In the genomic region with DNA sequence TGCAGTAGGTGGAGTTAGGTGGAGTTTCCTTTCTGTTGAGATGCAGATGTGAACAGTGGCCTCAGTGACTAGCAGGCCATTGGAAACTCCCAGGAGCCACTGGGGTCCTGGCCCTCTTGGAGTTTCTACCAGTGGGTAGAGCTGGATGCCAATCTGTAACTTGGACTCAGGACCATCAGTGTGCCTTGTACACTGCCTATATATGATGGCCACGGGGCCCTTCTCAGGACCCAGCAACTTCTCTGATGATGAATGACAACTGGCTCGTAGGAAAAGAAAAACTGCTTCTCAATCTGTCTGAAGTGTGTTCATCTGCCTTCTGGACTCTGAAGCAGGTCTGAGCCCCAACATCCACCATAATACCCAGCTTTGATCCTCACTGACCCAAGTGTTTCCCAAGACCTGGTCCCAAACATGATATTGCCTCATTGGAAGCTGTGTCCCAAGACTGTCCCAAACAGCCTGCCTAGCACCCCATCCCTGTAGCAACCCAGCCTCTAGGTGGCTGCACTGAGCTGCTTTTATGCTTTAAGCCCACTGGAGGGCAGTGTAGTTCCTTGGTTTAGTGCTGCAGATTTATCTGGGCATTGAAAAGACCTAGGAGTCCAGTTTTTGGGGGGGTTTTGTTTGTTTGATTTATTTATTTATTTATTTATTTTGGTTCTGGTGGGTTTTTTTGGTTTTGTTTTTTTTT, we compare ENCODE assay signal across 9 mouse cellular contexts. TPM values are rescaled to one million over a fixed set of nuclear protein-coding genes. Genes with fewer than 3 reads are reported as not detected.
DNase-seq lines count a peak whose midpoint lies in the region; ATAC-seq and TF ChIP-seq lines count a peak whose summit lies in the region.
"Had no signal": no experiment of that assay in that cellular context is flagged by ENCODE, and none has a peak within 500 bp of the region (broad histone marks: within the 10 kb centered on the region; RNA-seq: fewer than 3 reads in every experiment).

No protein-coding gene starts in this region.

- peak; percentile 54 to 68 for DNase-seq in CD8-positive naive resting alpha-beta T cell, adult 2 months (ENCODE audit: low read depth in 2 of 2, low spot score in 2 of 2)
- peak; percentile 85 for DNase-seq in brain, embryonic 14.5 days (ENCODE audit: low read depth)
- DNase-seq in fat pad, adult 2 months (ENCODE audit: extremely low read depth, low read depth, low spot score): peak; percentile 28
- peak; percentile 80 for DNase-seq in kidney, postnatal 10 days
- DNase-seq in liver, embryonic 11.5 days (ENCODE audit: low spot score): peak; percentile 45
- peak; percentile 47 to 58 for DNase-seq in natural killer cell, adult 2 months (ENCODE audit: low spot score in 2 of 2)

- H3K4me3 ChIP-seq in heart, embryonic 12.5 days: no peak overlapping the region
- no peak overlapping the region for H3K4me3 ChIP-seq in liver, embryonic 11.5 days (ENCODE audit: low read depth, low read length)
- H3K4me3 ChIP-seq in stomach, embryonic 16.5 days (replicated peaks; ENCODE audit: low read length): no peak overlapping the region
- H3K4me3 ChIP-seq: heart, embryonic 13.5 days had no signal

- peak; percentile 52; the same call in 1 of the 2 replicates for ATAC-seq in heart, embryonic 12.5 days (ENCODE audit: insufficient number of reproducible peaks, low FRiP score)
- ATAC-seq in liver, embryonic 11.5 days (replicated peaks; ENCODE audit: low FRiP score): peak; percentile 60; the same call in 1 of the 2 replicates
- peak; percentile 51; the same call in 1 of the 2 replicates for ATAC-seq in stomach, embryonic 16.5 days (ENCODE audit: insufficient read depth, low FRiP score)

- peak; percentile 96 for TF ChIP-seq CTCF in brain, embryonic 14.5 days (IDR thresholded peaks at IDR 0.05; ENCODE audit: borderline replicate concordance, extremely low read depth, insufficient read depth, insufficient read length)

- peaks cover 18% of the 10 kb centered on the region for H3K4me1 ChIP-seq in heart, embryonic 12.5 days (replicated peaks)
- H3K4me1 ChIP-seq in liver, embryonic 11.5 days (replicated peaks; ENCODE audit: control insufficient read depth, insufficient read depth, low read length): no peaks in the 10 kb centered on the region; the same call in 1 of the 2 replicates
- H3K4me1 ChIP-seq in stomach, embryonic 16.5 days (ENCODE audit: control insufficient read depth, insufficient read depth, low read length): no peaks in the 10 kb centered on the region

- H3K27me3 ChIP-seq in heart, embryonic 12.5 days (replicated peaks): no peaks in the 10 kb centered on the region
- no peaks in the 10 kb centered on the region for H3K27me3 ChIP-seq in liver, embryonic 11.5 days (replicated peaks; ENCODE audit: control insufficient read depth, insufficient read depth, low read length)
- H3K27me3 ChIP-seq in stomach, embryonic 16.5 days (ENCODE audit: control insufficient read depth, insufficient read depth, low read length): no peaks in the 10 kb centered on the region
- H3K27me3 ChIP-seq: heart, embryonic 13.5 days had no signal

- no peaks in the 10 kb centered on the region for H3K9me3 ChIP-seq in heart, embryonic 12.5 days (replicated peaks)
- no peaks in the 10 kb centered on the region for H3K9me3 ChIP-seq in liver, embryonic 11.5 days (ENCODE audit: control insufficient read depth, low read length)
- H3K9me3 ChIP-seq in stomach, embryonic 16.5 days (replicated peaks; ENCODE audit: control insufficient read depth, low read length): no peaks in the 10 kb centered on the region
- H3K9me3 ChIP-seq: heart, embryonic 13.5 days had no signal

- H3K4me2 ChIP-seq in heart, embryonic 12.5 days: no peak overlapping the region
- no peak overlapping the region for H3K4me2 ChIP-seq in liver, embryonic 11.5 days
- H3K4me2 ChIP-seq in stomach, embryonic 16.5 days (ENCODE audit: low read depth, low read length): no peak overlapping the region
- H3K4me2 ChIP-seq: heart, embryonic 13.5 days had no signal

- H3K36me3 ChIP-seq in heart, embryonic 12.5 days: peaks cover 41% of the 10 kb centered on the region
- H3K36me3 ChIP-seq in liver, embryonic 11.5 days (ENCODE audit: control insufficient read depth, insufficient read depth, low read length): peaks cover 10% of the 10 kb centered on the region; the same call in 1 of the 2 replicates
- peaks cover 16% of the 10 kb centered on the region for H3K36me3 ChIP-seq in stomach, embryonic 16.5 days (ENCODE audit: control insufficient read depth, insufficient read depth, low read length)

- H3K9ac ChIP-seq in heart, embryonic 12.5 days: no peak overlapping the region
- no peak overlapping the region for H3K9ac ChIP-seq in liver, embryonic 11.5 days (ENCODE audit: low read depth, low read length)
- no peak overlapping the region for H3K9ac ChIP-seq in stomach, embryonic 16.5 days (ENCODE audit: low read length)
- H3K9ac ChIP-seq: heart, embryonic 13.5 days had no signal

- TF ChIP-seq POLR2A in brain, embryonic 14.5 days (IDR thresholded peaks at IDR 0.05; ENCODE audit: borderline replicate concordance, extremely low read depth, insufficient read depth, insufficient read length, poor library complexity, severe bottlenecking): no peak

- WGBS in heart, embryonic 12.5 days: 74% methylated on average over 2 of the region's 2 CpGs
- 73% methylated on average over 2 of the region's 2 CpGs for WGBS in liver, embryonic 11.5 days
- 64% methylated on average over 2 of the region's 2 CpGs for whole genome bisulfite sequencing in stomach, embryonic 16.5 days

- H3K27ac ChIP-seq in heart, embryonic 12.5 days (ENCODE audit: poor library complexity, severe bottlenecking): no peak overlapping the region
- H3K27ac ChIP-seq in liver, embryonic 11.5 days (ENCODE audit: low read depth, low read length): no peak overlapping the region
- no peak overlapping the region for H3K27ac ChIP-seq in stomach, embryonic 16.5 days (ENCODE audit: low read length)
- H3K27ac ChIP-seq: heart, embryonic 13.5 days had no signal

RNA-seq across cellular contexts. Expression of a gene that starts 40.9 kb away (rescaled TPM):
- polyA plus RNA-seq in brain, embryonic 14.5 days (2012; rRNA removed): 160 and 168 TPM in 2 replicates
- 261 TPM in 2 replicates for polyA plus RNA-seq in heart, embryonic 12.5 days (2016; fragmentation: Nextera tagmentation; extraction: Ambion mirVana)
- polyA plus RNA-seq in liver, embryonic 11.5 days (2014; fragmentation: Nextera tagmentation; extraction: Ambion mirVana): 39.7 and 41.8 TPM in 2 replicates
- 168 and 175 TPM in 2 replicates for polyA plus RNA-seq in stomach, embryonic 16.5 days (2015; fragmentation: Nextera tagmentation; extraction: Ambion mirVana)

RNA-seq across cellular contexts. Expression of a gene that starts 59.9 kb away (rescaled TPM):
- 109 and 118 TPM in 2 replicates for polyA plus RNA-seq in brain, embryonic 14.5 days (2012; rRNA removed)
- polyA plus RNA-seq in heart, embryonic 12.5 days (2016; fragmentation: Nextera tagmentation; extraction: Ambion mirVana): 39.8 and 41.2 TPM in 2 replicates
- polyA plus RNA-seq in liver, embryonic 11.5 days (2014; fragmentation: Nextera tagmentation; extraction: Ambion mirVana): 29.2 and 32.6 TPM in 2 replicates
- polyA plus RNA-seq in stomach, embryonic 16.5 days (2015; fragmentation: Nextera tagmentation; extraction: Ambion mirVana): 23.8 and 25.4 TPM in 2 replicates

Comparison
In these comparisons a context has a peak if more than half of its experiments do, and no peak if none do; other contexts are left out.
1. DNase-seq: peak in every context shown above with its lines; median percentile 85 in brain, embryonic 14.5 days; 80 in kidney, postnatal 10 days; 61 in CD8-positive naive resting alpha-beta T cell, adult 2 months; 52 in natural killer cell, adult 2 months; 45 in liver, embryonic 11.5 days; 28 in fat pad, adult 2 months.